Mouse (Mus musculus) bone marrow, adult 2 months (tissue): ENCODE results near the gene Hist1h4f. TPM values are rescaled to one million over a fixed set of nuclear protein-coding genes. Genes with fewer than 3 reads are reported as not detected.
"Not testable (repeated sequence)": the region's sequence is repeated elsewhere in the genome, so short reads cannot be mapped to it uniquely, and the experiment has no call there.

Experiments used
- H3K27ac ChIP-seq: fragments of 200-500 bp; 2 replicates; pipeline ENCODE4 v1.5.1; 2012; ENCODE audit warnings: low read depth, mild to moderate bottlenecking, control low read depth, inconsistent platforms, low read length; ENCODE audit not compliant: control insufficient read depth, poor library complexity, insufficient read depth
- H3K4me1 ChIP-seq: fragments of 200-500 bp; 2 replicates; pipeline ENCODE4 v1.6.1; 2011; ENCODE audit warnings: low read length; ENCODE audit not compliant: control insufficient read depth, insufficient read depth
- H3K4me3 ChIP-seq: fragments of 200-500 bp; replicated peaks from 2 replicates; pipeline ENCODE3; 2011; ENCODE audit warnings: mild to moderate bottlenecking, low read depth, low read length, control low read depth; ENCODE audit not compliant: control insufficient read depth
- CTCF ChIP-seq: fragments of 200-500 bp; IDR thresholded peaks from 2 replicates; pipeline ENCODE4 v1.5.1; 2011; ENCODE audit warnings: low read length, control low read depth; ENCODE audit not compliant: control insufficient read depth, insufficient read depth
- POLR2A ChIP-seq: fragments of 200-500 bp; IDR thresholded peaks from 2 replicates; pipeline ENCODE4 v1.6.1; 2011; ENCODE audit warnings: low read depth, mild to moderate bottlenecking, control low read depth, low read length, borderline replicate concordance; ENCODE audit not compliant: control insufficient read depth
- WGBS: fragments of 180-500 bp; shearing (Covaris S2); methylation state at CpG from one replicate; pipeline ENCODE4 v1.1.7; 2018; 5-methylcytosine and 5-hydroxymethylcytosine counted together
- polyA plus RNA-seq: library from polyadenylated mRNA; stranded (reverse); fragments of >200 nt; gene quantifications from 2 replicates; pipeline ENCODE4 v1.2.4, GENCODE M21; 2011; ENCODE audit warnings: low replicate concordance; ENCODE audit not compliant: missing spikeins, insufficient read depth, insufficient read length

Gene Hist1h4f
- polyA plus RNA-seq, 1 experiment, result 284 TPM

GRCm38 (mm10) chr13:23562699-23563462 lies 11.4 kb upstream of the Hist1h4f start:
- Histone ChIP-seq H3K4me3 (peak overlapping the region; percentile 55), H3K4me1 (no peaks in the 10 kb centered on the region; the same call in 1 of the 2 replicates), H3K27ac (peak overlapping the region; percentile 80)
- 2% methylated on average over 18 of the region's 18 CpGs for WGBS
- TF ChIP-seq POLR2A (no peak), CTCF (no peak)

- Histone ChIP-seq H3K4me3 (peak within 1 kb of the TSS; percentile 55), H3K27ac (peak within 1 kb of the TSS; percentile 95)
- under 1% methylated on average over 56 of the region's 67 CpGs for WGBS
- H3K4me1 ChIP-seq, result not testable (repeated sequence)
- peak; percentile 97 for TF ChIP-seq POLR2A
Measured at GRCm38 (mm10) chr13:23561883-23562659, 10.6 kb upstream of the Hist1h4f start, which contains the start of gene Hist1h3e. Hist1h3e (minus strand) TSS chr13:23562369.

GRCm38 (mm10) chr13:23561531-23561882 lies 10.1 kb upstream of the Hist1h4f start:
- Histone ChIP-seq H3K27ac (peak overlapping the region; percentile 95; the same call in 1 of the 2 replicates), H3K4me3 (peak overlapping the region; percentile 30)
- H3K4me1 ChIP-seq, result not testable (repeated sequence)
- WGBS, result 0% methylated on average over 2 of the region's 5 CpGs

- peak overlapping the region; percentile 37 for H3K4me3 ChIP-seq
- 59% methylated on average over 2 of the region's 2 CpGs for WGBS
- H3K27ac ChIP-seq, H3K4me1 ChIP-seq: not testable (repeated sequence)
Measured at GRCm38 (mm10) chr13:23560699-23561098, 9.3 kb upstream of the Hist1h4f start.

- Histone ChIP-seq H3K4me3 (no peak overlapping the region), H3K27ac (no peak overlapping the region), H3K4me1 (no peaks in the 10 kb centered on the region)
- 75% methylated on average over 3 of the region's 3 CpGs for WGBS
- TF ChIP-seq POLR2A (no peak), CTCF (no peak)
Measured at GRCm38 (mm10) chr13:23556906-23557305, 5.5 kb upstream of the Hist1h4f start.

GRCm38 (mm10) chr13:23555839-23556416 lies 4.5 kb upstream of the Hist1h4f start:
- no peak for TF ChIP-seq CTCF
- TF ChIP-seq POLR2A, result peak; percentile 28; the same call in 1 of the 2 replicates
- under 1% methylated on average over 18 of the region's 18 CpGs for WGBS
- H3K4me1 ChIP-seq, result no peaks in the 10 kb centered on the region
- peak overlapping the region; percentile 72 for H3K4me3 ChIP-seq
- H3K27ac ChIP-seq, result peak overlapping the region; percentile 97

- under 1% methylated on average over 54 of the region's 54 CpGs for WGBS
- peak overlapping the region; percentile 72 for H3K4me3 ChIP-seq
- peak overlapping the region; percentile 97 for H3K27ac ChIP-seq
- no peaks in the 10 kb centered on the region for H3K4me1 ChIP-seq
- TF ChIP-seq POLR2A (peak; percentile 99), CTCF (no peak)
Measured at GRCm38 (mm10) chr13:23554925-23555838, 3.7 kb upstream of the Hist1h4f start.

- WGBS, result 20% methylated on average over 9 of the region's 9 CpGs
- no peak for TF ChIP-seq POLR2A
- no peak for TF ChIP-seq CTCF
- Histone ChIP-seq H3K27ac (no peak overlapping the region; the same call in 1 of the 2 replicates), H3K4me3 (peak overlapping the region; percentile 45), H3K4me1 (no peaks in the 10 kb centered on the region)
Measured at GRCm38 (mm10) chr13:23554393-23554792, 2.9 kb upstream of the Hist1h4f start.
